Mouse (Mus musculus) kidney, adult 11 months (tissue): Measurements from ENCODE around the gene Atf6.

Experiments used
- DNase-seq: peaks from one replicate; pipeline ENCODE4 v3.0.0; 2022

Gene Atf6

DNA sequence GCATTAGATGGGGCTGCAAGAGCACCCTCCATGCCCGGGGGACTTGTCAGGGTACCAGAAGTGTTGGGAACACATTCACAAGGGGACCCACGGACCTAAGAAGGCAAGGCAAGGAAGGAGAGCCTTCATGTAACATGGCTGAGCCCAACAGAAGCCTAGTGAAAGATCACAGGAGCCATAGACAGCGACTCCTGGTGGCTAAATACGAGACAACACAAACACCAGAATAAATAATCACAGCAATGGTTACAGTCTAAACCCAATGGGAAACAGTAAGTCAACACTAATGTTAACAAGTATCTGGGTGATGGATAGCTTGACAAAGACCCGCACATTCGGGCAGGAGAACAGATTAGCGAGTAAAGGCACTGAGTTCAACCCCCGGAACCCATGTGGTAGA lies 23.2 kb downstream of the Atf6 start:
- no peak for DNase-seq

DNA sequence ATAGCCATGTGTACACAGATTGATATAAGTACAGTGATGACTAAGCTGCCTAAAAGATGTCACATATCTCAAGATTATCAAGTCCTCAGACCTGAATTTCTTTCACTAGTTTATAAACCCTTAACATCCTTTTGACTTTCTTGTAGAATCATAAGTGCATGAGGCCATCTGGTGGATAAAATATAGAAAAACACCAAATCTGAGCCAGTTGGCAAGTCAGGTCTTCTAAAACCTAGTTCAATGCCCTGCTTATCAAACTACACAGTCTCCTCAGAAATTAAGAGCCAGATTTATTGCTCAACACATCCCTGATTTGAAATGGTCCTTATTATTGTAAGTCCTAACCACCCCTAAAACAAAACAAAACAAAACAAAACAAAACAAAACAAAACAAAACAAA lies 27.9 kb downstream of the Atf6 start:
- no peak for DNase-seq

DNA sequence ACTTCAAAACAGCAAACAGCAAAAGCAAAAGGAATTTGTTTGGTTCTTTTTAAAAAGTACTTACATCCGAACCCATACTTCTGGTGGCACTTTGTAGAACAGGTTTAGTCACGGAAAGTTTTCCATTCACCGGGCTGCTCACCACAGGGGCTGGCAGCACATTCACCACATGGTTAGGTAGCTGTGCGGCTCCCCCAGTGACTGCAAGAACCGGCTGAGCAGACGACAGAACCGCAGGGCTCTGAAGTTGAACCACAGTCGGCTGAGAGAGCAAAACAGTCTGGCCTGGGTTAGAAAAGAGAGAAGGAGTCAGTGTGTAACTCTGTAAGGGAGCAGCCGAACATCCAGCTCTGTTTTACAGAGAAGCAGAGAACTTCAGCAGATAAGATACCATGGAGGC lies 32.8 kb downstream of the Atf6 start:
- DNase-seq = peak; percentile 55

DNA sequence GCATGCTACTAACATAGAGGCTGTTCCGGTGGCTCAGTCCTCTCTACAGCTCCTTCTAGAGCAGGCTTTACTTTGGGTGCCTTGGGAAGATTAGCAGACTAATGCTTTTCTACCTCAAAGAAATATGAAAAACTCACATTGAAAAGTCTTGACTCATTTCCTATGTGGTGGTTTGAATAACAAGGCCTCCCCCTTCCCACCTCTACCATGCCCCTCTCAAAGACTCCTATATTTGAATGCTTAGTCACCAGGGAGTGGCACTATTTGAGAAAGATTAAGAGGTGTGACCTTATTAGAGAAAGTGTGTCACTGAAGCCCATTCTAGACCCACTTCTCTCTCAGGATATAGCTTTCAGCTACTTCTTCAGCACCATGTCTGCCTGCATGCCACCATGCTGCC lies 37.8 kb downstream of the Atf6 start:
- no peak for DNase-seq

DNA sequence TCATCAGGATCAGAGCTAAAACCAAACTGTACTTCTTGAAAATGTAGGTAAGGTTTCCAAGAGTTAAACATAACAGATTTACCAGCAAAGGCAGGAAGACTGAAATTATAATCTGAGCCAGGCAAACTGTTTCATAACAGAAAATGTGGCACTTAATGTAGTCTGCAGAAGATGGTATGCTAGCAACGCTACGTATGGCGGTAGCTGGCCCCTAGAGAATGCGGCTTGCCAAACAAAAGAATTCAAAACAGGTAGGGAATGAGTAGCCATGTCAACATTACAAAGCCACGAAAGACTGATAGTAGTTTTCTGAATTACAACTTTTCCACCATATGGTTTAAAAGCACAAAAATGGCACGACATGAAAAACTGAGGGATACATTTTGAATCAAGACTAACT lies 38.2 kb downstream of the Atf6 start:
- DNase-seq = no peak

DNA sequence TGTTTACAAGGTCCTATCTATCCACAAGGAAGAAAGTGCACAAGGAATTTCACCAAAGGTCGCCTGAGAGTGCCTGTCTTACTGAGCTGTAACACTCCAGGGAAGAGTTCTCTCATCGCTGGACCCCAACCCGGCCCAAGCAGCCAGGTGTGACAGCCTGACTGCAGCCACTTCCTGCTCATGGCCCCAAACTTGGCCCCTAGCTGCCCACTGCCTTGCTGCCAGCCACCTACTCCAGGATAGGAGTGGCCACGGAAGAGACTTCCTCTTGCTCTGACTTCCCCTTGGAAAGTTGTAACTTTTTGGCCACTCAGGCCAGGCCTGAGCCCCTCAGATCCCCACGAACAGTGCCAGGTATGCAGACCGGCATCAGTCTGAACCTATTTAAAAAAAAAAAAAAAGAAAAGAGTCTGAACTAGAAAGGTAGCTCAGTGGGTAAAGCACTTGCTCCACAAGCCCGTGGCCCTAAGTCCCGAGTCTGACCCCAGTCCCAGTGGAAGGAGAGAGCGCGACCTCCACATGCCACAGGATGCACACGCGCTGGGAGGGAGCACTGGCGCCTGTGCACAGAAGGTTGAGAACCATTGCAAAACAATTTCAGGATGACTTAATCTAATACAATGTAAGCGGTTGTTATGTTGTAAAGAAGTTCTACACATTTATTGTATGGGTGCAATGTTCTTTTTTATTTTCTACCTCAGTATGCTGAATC lies 47.3 kb downstream of the Atf6 start:
- DNase-seq = no peak

DNA sequence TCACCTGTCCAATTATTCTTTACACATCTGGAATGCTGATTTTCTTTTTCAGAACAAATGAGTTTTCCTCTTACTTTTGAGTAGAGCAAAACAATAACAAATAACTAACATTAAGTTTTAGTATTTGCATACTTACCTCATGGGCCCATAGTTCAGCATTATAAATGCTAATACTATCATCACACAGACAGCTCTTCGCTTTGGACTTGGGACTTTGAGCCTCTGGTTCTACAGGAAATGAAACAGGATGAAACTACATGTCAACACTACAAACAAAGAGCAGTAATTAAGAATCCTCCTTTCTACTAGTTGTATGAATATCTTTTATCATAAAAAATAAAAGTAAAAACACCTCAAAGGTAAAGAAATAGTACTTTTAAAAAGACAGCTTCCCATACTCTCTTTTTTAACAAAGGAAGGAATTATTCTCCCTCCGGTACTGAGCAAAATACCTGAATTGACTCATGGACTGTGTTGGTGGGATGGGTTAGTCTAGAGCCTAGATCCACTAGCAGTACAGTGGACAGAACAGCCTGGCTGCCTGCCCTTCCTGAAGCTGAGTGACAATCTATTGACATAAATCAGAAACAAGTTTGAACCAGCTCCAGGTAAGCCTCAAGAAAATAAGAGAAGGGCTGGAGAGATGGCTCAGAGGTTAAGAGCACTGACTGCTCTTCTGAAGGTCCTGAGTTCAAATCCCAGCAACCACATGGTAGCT lies 52.1 kb downstream of the Atf6 start:
- peak; percentile 14 for DNase-seq

DNA sequence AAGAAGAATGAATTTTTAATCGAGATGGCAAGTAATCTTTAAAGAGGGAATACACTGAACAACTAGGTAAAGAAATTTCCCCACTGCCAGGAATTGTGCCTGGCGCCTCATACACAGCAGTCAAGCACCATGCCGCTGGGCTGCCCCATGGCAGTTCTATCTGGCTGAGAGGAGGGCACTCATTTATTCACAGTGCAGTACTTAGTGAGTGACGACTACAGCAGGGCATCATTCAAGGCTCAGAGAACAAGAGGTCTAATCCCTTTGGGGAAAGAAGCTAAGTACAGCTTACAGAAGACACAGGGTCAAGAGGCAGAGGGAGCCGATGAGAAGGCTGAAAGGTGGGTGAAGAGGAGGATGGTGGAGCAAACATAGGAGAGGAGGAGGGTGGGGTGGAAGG lies 54.7 kb downstream of the Atf6 start:
- DNase-seq = no peak

DNA sequence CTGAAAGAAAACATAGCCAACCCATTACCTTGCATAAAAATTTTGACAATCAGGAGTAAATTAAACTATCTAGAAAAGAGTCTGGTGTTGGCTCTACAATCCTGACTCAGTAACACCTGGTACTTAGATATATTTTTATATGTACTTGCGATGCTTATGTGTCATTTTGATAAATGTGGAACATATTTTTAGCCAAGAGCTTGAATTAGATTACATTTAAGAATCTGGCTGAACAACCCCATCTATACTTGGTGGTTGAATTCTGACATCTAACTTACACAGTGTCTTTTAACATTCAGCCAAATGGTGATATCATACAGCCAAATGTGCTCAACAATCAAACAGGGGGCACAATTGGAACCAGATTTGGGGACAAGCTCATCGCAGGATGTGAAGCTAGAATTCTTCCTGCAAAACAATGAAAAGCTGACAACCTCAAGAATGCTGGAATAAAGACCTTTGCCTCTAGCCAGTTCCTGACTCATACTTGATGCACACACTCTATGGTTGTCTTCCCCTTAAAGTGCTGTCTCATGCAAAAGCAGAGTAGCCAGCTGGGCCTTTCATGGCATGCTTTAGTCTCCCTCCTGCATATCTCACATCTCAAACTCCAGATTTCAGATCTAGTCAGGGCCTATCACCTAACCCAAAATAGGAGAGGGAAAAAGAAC lies 59.8 kb downstream of the Atf6 start:
- DNase-seq = no peak

DNA sequence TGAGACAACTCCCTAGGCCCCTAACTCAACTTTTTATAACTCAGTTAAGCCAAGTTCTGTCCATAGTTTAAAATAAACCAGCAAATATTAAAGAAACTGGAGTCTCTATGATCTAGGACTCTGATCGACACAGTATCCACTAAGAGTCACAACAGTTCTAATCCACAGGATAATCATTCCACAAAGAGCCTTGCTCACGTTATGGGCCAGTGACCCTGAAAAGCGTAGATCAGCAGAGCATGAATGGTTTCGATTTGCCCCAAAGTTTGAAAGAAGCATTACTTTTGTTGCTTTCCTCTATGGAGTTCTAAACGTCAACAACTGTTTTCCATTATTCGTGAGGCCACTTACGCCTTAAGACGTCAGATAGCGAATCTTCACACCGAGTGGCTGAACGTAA lies 62.9 kb downstream of the Atf6 start:
- DNase-seq = no peak

DNA sequence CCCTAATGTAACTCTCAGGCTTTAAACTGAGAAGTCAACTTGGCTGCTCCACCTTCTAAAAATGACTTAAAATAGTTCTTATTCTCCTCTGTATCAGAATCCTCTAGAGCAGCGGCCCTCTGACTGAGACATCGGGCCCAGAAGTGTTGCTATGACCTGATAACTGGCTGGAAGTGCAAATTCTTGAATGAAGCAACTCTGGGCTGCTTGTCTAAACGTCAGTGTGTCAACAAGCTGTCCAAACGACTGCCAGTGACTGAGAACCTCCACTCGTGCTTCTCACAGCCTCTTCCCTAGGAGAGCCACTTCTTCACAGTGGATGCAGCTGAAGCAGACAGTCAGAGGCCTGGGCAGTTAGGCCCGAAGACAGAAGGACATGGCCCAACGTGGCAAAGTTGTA lies 64.9 kb downstream of the Atf6 start:
- no peak for DNase-seq

DNA sequence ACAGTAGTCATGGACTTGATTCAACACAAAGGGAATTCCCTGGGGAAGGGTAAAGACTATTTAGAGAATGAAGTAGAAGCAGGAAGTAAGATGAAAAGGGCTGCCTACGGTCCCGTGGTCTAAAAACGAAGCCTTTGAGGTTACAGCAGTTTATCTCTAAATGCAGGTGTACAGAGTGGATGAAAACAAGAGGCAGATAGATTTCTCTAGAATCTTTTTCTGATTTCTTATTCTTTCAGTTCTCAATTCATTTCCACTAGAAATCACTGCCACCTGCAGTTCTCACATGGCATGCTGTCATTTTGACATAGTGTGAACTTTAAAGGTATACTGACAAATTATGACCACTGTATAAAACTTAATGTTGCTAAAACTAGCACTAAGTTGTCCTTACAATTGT lies 66.9 kb downstream of the Atf6 start:
- DNase-seq = no peak

DNA sequence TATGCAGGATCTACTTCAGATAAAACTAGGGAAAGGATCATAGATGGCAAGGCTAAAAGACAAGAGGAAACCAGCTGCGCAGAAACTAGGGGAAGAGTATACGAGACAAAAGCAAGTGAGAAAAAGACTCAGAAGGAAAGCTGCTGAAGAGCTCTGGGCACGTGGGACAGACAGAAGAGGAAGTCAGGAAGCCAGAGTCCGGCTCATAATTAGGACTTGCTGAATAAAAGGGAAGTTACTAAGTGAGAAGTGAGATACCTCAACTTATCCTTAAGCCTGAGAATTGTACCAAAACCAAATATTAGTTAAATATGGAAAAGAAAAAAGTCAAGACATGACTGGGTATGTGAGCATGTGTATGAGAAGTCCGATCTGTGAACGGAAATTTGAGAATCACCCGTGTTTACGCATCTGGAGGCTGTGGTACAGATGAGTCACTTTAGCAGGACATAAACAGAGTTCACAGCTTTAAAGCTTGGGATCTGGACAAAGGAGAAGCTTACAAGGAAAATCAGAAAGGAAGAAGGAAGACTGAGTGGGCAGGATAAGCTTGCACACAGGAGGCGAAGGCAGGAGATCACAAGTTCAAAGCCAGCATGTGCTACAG lies 71.7 kb downstream of the Atf6 start:
- DNase-seq = no peak

DNA sequence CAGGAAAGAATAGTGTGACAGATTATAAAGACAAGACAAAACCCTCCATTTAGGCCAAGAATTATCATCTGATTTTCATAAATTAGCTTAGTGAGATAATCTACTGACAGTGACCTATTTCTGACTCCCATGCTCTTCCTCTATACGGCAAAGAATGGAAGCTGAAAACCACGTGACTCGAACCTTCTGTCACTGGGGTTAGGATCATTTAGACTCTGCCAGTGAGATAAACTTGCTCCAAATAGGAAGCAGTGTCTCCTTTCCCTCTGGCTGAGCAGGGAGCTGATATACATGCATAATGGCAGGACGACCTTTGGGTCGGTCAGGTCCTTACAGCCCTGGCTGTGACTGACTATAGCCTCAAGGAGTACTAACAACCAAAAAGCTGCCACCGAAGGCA lies 76.0 kb downstream of the Atf6 start:
- no peak for DNase-seq

DNA sequence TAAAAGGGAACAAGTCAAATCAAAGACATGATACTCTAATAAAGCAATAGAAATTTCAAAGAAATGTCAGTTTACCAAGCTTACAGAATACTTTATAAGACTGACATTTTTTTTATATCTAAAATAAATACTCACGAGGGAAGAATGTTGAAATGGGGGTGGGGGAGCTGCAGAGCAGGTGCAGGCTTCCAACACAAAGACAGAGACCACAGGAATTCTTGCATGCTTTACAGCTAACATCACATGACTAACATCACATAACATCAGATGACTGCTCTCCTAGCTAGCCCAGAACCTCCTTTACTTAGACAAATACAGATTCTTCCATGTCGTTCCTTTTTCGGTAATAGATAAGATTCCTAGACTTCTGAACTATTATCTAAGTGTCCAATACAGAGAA lies 76.6 kb downstream of the Atf6 start:
- no peak for DNase-seq

DNA sequence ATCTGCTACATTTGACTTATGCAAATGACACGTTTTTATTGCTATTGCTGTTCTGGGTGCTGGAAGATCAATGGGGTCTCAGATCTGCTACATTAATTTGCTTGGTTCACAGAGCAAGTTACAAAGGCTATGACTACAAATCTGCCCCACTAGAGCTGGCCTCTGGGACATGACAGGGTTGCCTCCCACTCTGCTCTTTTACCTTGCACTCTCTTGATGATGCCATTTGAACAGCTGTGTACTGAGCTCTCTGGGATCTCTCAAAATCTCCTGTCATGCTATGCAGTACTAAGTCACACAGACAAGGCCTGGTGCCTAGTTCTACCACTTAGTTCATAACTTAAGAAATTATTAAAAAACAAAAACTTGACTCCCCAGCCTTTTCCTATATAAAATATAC lies 79.9 kb downstream of the Atf6 start:
- DNase-seq = no peak

DNA sequence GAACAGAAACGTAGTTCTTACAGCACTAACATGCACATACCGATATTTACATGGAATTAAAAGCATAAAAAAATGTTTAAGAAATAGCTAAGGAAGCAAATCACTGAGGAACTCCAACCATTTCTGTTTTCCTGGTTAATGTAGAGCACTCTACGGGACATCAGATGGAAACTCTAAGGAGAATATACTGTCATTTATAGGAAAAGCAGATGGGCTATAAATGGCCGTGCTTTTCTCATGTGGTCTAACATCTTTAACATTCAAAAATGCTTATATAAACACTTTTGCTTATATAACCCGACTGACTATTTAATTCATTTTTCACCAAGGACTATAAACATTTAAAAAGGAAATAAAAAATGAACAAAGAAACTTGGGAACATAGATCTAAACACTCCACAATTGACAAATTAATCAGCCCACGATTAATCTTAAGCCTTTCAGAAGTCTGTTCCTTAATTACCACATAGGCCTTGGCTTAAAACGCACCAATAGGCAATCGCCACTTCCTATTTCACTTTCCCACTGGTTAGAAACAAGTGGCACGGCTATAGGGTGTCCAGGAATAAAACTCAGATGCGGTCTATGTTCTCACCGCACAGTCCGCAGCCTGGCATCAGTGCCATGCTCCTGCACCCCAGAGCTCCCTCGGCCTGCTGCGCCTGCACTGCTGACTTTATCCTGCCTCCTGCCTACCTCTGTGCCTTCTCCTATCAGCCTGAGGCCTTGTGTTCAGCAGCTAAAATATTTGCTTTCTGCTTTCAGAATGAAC lies 80.8 kb downstream of the Atf6 start:
- no peak for DNase-seq

DNA sequence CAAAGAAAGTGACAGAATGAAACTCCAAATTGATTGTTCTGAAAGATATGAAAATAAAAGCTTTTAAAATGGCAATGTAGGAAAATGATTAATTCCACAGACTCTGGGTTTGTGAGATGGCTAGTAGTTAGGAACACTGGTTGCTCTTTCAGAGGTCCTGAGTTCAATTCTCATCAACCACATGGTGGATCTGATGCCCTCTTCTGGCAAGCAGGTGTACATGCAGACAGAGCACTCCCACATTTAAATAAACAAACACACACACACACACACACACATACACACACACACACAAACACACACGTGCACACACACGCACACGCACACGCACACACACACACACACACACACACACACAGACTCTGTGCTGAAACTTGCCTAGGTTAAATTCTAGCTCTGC lies 89.9 kb downstream of the Atf6 start:
- DNase-seq = no peak

DNA sequence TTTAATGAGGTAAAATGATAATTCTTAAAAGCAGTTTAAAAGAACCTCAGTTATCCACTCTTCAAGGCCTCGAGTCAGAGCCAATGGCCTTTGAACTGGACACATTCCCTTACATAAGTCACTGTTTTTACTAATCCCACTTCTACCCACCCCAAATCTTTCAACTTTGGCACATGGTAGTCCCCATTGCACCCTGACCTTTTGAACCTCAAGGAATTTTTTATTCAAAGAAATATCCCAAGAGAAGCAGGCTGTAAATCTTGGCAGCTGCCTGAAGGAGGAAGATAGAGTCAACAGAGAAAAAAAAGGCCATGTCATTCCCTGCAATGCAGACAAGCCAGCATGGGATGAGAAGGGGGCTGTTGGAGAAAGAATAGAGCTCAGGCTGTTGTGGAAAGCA lies 93.1 kb downstream of the Atf6 start:
- DNase-seq = peak; percentile 14

DNA sequence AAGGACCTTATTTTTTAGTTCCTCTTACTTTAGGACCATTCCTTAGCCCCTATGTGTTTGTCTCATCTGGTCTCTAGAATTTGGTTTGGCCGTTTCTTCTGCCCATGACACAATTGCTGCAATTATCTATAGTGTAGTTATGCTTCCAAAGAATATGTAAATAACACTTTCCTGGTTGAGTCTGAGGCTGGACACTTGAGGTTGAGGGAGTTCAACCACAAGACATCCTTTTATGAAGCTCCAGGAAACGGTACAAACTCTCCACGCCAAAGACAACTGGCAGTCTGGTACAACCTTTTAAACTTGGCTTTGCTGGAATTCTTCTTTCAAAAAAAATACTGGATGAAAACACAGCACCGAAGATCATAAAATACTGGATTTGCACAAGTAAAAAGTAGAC lies 94.1 kb downstream of the Atf6 start:
- DNase-seq = no peak

DNA sequence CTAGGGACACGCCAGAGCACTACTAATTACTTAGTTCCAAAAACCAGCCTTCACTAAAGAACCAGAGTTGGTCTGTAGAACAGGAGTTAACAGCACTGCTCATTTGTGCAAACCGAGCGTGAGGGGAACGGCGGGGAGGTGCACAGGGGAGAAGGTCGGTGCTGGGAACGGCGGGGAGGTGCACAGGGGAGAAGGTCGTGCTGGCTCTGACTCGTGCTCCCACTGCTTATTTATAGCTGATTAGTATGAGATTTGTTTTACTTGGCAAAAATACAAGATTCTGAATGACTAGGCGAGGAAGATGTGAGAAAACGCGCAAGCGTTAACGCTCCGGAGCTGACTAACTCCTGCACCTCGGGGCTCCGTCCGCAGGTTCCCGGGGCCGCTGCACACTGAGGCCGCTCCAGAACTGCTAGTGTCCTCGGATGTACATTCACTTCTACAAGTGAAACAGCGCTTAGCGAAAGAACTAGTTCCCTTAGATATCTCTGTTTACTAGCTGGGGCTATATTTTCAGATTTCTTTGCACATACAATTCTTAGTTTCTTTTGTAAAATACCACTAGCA lies 96.1 kb downstream of the Atf6 start:
- peak; percentile 23 for DNase-seq

DNA sequence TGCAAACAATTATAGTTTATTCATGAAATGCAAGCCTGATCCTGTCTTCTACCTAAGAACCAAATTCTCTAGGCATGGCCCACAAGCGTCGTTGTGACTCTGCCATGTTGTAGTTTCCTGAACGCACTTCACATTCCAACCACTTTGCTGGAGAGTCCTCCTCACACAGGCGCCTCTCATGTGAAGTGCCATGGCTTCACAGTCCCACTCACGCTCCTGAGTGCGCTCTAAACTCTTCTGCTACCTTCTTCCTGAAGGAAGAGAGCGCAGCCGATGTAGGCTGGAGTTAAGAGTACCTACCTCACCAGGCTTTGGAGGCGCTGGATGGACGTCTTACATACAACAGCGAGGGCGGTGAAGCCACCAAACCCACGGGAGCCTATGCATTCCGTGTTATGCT lies 96.9 kb downstream of the Atf6 start:
- no peak for DNase-seq

DNA sequence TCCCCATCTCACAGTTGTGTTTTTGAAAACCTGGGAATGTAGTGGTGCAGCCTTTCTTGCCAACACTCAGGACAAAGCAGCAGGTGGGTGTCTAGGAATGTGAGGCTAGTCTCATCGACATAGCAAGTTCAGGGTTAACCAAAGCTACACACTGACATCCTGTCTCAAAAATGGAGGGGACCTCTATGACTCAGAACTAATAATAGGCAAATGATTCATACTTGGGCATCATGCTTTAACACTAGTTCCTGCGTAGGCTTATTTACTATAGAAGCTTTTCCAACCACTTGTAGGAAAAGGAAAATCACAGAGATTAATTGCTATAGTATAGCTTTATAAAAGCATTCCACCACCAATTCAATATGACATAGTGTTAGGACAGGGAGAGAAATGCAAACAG lies 100.6 kb downstream of the Atf6 start:
- no peak for DNase-seq
